Mouse (Mus musculus): ENCODE results near the gene Fut2. TPM values are rescaled to one million over a fixed set of nuclear protein-coding genes. Genes with fewer than 3 reads are reported as not detected.

Gene Fut2
- 0.05 and 0.18 TPM in 2 replicates for polyA plus RNA-seq (2015; fragmentation: Nextera tagmentation; extraction: Ambion mirVana)

- no peak within 1 kb of the TSS for H3K4me3 ChIP-seq
- no peak within 1 kb of the TSS for H3K4me2 ChIP-seq
- H3K9ac ChIP-seq = no peak within 1 kb of the TSS
- H3K27ac ChIP-seq = no peak within 1 kb of the TSS
- H3K27me3 ChIP-seq (replicated peaks) = no peaks in the 10 kb centered on the region
- no peak for ATAC-seq (replicated peaks)
- H3K4me1 ChIP-seq = no peaks in the 10 kb centered on the region
- no peaks in the 10 kb centered on the region for H3K9me3 ChIP-seq
- H3K36me3 ChIP-seq (replicated peaks) = no peaks in the 10 kb centered on the region
- 90% methylated on average over 7 of the region's 7 CpGs for WGBS
Observed at GRCm38 (mm10) chr7:45666161-45666560, at the start of gene Fut2. Gene Fut2 (minus strand): TSS chr7:45666394.

- Histone ChIP-seq H3K4me1 (peaks cover 58% of the 10 kb centered on the region), H3K36me3 (replicated peaks) (peaks cover 37% of the 10 kb centered on the region), H3K9me3 (no peaks in the 10 kb centered on the region), H3K4me2 (peak within 1 kb of the TSS; percentile 83), H3K9ac (peak within 1 kb of the TSS; percentile 69), H3K4me3 (peak within 1 kb of the TSS; percentile 65), H3K27ac (peak within 1 kb of the TSS; percentile 80), H3K27me3 (replicated peaks) (no peaks in the 10 kb centered on the region)
- peak; percentile 92 for ATAC-seq (replicated peaks)
- WGBS = 7% methylated on average over 34 of the region's 34 CpGs
Observed at GRCm38 (mm10) chr7:45715090-45715708, 49.0 kb upstream of the Fut2 start, which contains the start of gene Rpl18. Gene Rpl18 (plus strand): TSS chr7:45715457.

GRCm38 (mm10) chr7:45714630-45715089, 48.5 kb upstream of the Fut2 start:
- Histone ChIP-seq H3K4me2 (peak overlapping the region; percentile 83), H3K4me3 (peak overlapping the region; percentile 65), H3K9ac (peak overlapping the region; percentile 69), H3K27ac (peak overlapping the region; percentile 71), H3K36me3 (replicated peaks) (peaks cover 35% of the 10 kb centered on the region), H3K27me3 (replicated peaks) (no peaks in the 10 kb centered on the region), H3K9me3 (no peaks in the 10 kb centered on the region), H3K4me1 (peaks cover 60% of the 10 kb centered on the region)
- WGBS = 12% methylated on average over 14 of the region's 14 CpGs
- ATAC-seq (replicated peaks) = peak; percentile 53

- Histone ChIP-seq H3K4me2 (peak overlapping the region; percentile 83), H3K9me3 (no peaks in the 10 kb centered on the region), H3K36me3 (replicated peaks) (peaks cover 32% of the 10 kb centered on the region), H3K27me3 (replicated peaks) (no peaks in the 10 kb centered on the region), H3K9ac (0 out of 2 replicates have a peak overlapping the region, but pooled peaks have one; percentile 69), H3K4me3 (peak overlapping the region; percentile 65), H3K27ac (no peak overlapping the region), H3K4me1 (peaks cover 60% of the 10 kb centered on the region)
- no peak for ATAC-seq (replicated peaks)
- 90% methylated on average over 6 of the region's 6 CpGs for WGBS
Observed at GRCm38 (mm10) chr7:45713881-45714520, 47.8 kb upstream of the Fut2 start.

- Histone ChIP-seq H3K27me3 (replicated peaks) (no peaks in the 10 kb centered on the region), H3K27ac (no peak overlapping the region), H3K4me1 (peaks cover 61% of the 10 kb centered on the region), H3K4me3 (no peak overlapping the region), H3K4me2 (no peak overlapping the region), H3K9me3 (no peaks in the 10 kb centered on the region), H3K9ac (no peak overlapping the region), H3K36me3 (replicated peaks) (peaks cover 32% of the 10 kb centered on the region)
- ATAC-seq (replicated peaks) = no peak
- 92% methylated on average over 16 of the region's 16 CpGs for WGBS
Observed at GRCm38 (mm10) chr7:45713396-45713795, 47.2 kb upstream of the Fut2 start.

GRCm38 (mm10) chr7:45712022-45712757, 46.0 kb upstream of the Fut2 start:
- Histone ChIP-seq H3K9ac (no peak overlapping the region), H3K27me3 (replicated peaks) (no peaks in the 10 kb centered on the region), H3K36me3 (replicated peaks) (peaks cover 32% of the 10 kb centered on the region), H3K4me2 (no peak overlapping the region), H3K27ac (no peak overlapping the region), H3K4me1 (peaks cover 70% of the 10 kb centered on the region), H3K4me3 (no peak overlapping the region), H3K9me3 (no peaks in the 10 kb centered on the region)
- 91% methylated on average over 21 of the region's 21 CpGs for WGBS
- ATAC-seq (replicated peaks) = no peak

GRCm38 (mm10) chr7:45711316-45712021, 45.3 kb upstream of the Fut2 start:
- H3K4me3 ChIP-seq = no peak overlapping the region
- 92% methylated on average over 24 of the region's 24 CpGs for WGBS
- H3K4me2 ChIP-seq = no peak overlapping the region
- no peak for ATAC-seq (replicated peaks)
- H3K36me3 ChIP-seq (replicated peaks) = peaks cover 32% of the 10 kb centered on the region
- H3K27ac ChIP-seq = no peak overlapping the region
- H3K9ac ChIP-seq = no peak overlapping the region
- H3K27me3 ChIP-seq (replicated peaks) = no peaks in the 10 kb centered on the region
- H3K9me3 ChIP-seq = no peaks in the 10 kb centered on the region
- peaks cover 70% of the 10 kb centered on the region for H3K4me1 ChIP-seq

GRCm38 (mm10) chr7:45710477-45711191, 44.4 kb upstream of the Fut2 start:
- Histone ChIP-seq H3K4me1 (peaks cover 70% of the 10 kb centered on the region), H3K4me2 (no peak overlapping the region)
- ATAC-seq (replicated peaks) = no peak

GRCm38 (mm10) chr7:45709677-45710355, 43.6 kb upstream of the Fut2 start:
- Histone ChIP-seq H3K27me3 (replicated peaks) (no peaks in the 10 kb centered on the region), H3K4me2 (peak overlapping the region; percentile 91), H3K4me3 (no peak overlapping the region; the same call in 1 of the 2 replicates), H3K4me1 (peaks cover 73% of the 10 kb centered on the region), H3K36me3 (replicated peaks) (peaks cover 32% of the 10 kb centered on the region), H3K9ac (no peak overlapping the region), H3K9me3 (no peaks in the 10 kb centered on the region), H3K27ac (peak overlapping the region; percentile 79)
- no peak for ATAC-seq (replicated peaks)
- 64% methylated on average over 14 of the region's 14 CpGs for WGBS

More at GRCm38 (mm10) chr7:45710477-45711191, 44.4 kb upstream of the Fut2 start:
- peak overlapping the region; percentile 79 for H3K27ac ChIP-seq
- 94% methylated on average over 20 of the region's 20 CpGs for WGBS
- H3K4me3 ChIP-seq = no peak overlapping the region
- no peak overlapping the region for H3K9ac ChIP-seq
- H3K9me3 ChIP-seq = no peaks in the 10 kb centered on the region
- peaks cover 32% of the 10 kb centered on the region for H3K36me3 ChIP-seq (replicated peaks)
- no peaks in the 10 kb centered on the region for H3K27me3 ChIP-seq (replicated peaks)

- no peak overlapping the region for H3K9ac ChIP-seq
- H3K4me1 ChIP-seq = peaks cover 66% of the 10 kb centered on the region
- H3K4me2 ChIP-seq = peak overlapping the region; percentile 91
- peaks cover 32% of the 10 kb centered on the region for H3K36me3 ChIP-seq (replicated peaks)
- H3K27me3 ChIP-seq (replicated peaks) = no peaks in the 10 kb centered on the region
- H3K4me3 ChIP-seq = no peak overlapping the region; the same call in 1 of the 2 replicates
- ATAC-seq (replicated peaks) = peak; percentile 32; the same call in 1 of the 2 replicates
- WGBS = 23% methylated on average over 6 of the region's 6 CpGs
- H3K27ac ChIP-seq = peak overlapping the region; percentile 79
- H3K9me3 ChIP-seq = no peaks in the 10 kb centered on the region
Observed at GRCm38 (mm10) chr7:45709036-45709435, 42.8 kb upstream of the Fut2 start.
